Mouse (Mus musculus) liver, embryonic 15.5 days (tissue): ENCODE results near the gene Olfr1506. TPM values are rescaled to one million over a fixed set of nuclear protein-coding genes. Genes with fewer than 3 reads are reported as not detected.
"Not testable (repeated sequence)": the region's sequence is repeated elsewhere in the genome, so short reads cannot be mapped to it uniquely, and the experiment has no call there.

Experiments
- ATAC-seq: fragments of 200-750 bp; cut with Nextera tagmentation; 2 replicates; pipeline ENCODE4 v1.8.0; 2017; ENCODE audit warnings: moderate number of reproducible peaks, mild to moderate bottlenecking, moderate library complexity; ENCODE audit not compliant: insufficient read depth
- H3K27ac ChIP-seq: fragments of 300-500 bp; sonication (generic); replicated peaks from 2 replicates; pipeline ENCODE4 v1.5.1; 2015; ENCODE audit warnings: mild to moderate bottlenecking, inconsistent platforms
- H3K27me3 ChIP-seq: fragments of 300-500 bp; sonication (generic); 2 replicates; pipeline ENCODE4 v1.6.1; 2015; ENCODE audit warnings: mild to moderate bottlenecking, inconsistent platforms
- H3K36me3 ChIP-seq: fragments of 300-500 bp; sonication (generic); replicated peaks from 2 replicates; pipeline ENCODE4 v1.6.1; 2015; ENCODE audit warnings: moderate library complexity, mild to moderate bottlenecking, inconsistent platforms
- H3K4me1 ChIP-seq: fragments of 300-500 bp; sonication (generic); replicated peaks from 2 replicates; pipeline ENCODE4 v1.6.1; 2015; ENCODE audit warnings: inconsistent platforms
- H3K4me2 ChIP-seq: fragments of 300-500 bp; sonication (generic); 2 replicates; pipeline ENCODE4 v1.6.1; 2015; ENCODE audit warnings: moderate library complexity, mild to moderate bottlenecking, inconsistent platforms
- H3K4me3 ChIP-seq: fragments of 300-500 bp; sonication (generic); replicated peaks from 2 replicates; pipeline ENCODE4 v1.5.1; 2015; ENCODE audit warnings: mild to moderate bottlenecking, inconsistent platforms
- H3K9ac ChIP-seq: fragments of 300-500 bp; sonication (generic); 2 replicates; pipeline ENCODE4 v1.6.1; 2015; ENCODE audit warnings: moderate library complexity, mild to moderate bottlenecking, inconsistent platforms
- H3K9me3 ChIP-seq: fragments of 300-500 bp; sonication (generic); replicated peaks from 2 replicates; pipeline ENCODE4 v1.6.1; 2016; ENCODE audit warnings: inconsistent platforms
- WGBS: fragments of 180-500 bp; shearing (Covaris S2); methylation state at CpG from one replicate; pipeline ENCODE4 v1.1.7; 2015; ENCODE audit warnings: mixed read lengths; ENCODE audit not compliant: insufficient replicate concordance; 5-methylcytosine and 5-hydroxymethylcytosine counted together
- polyA plus RNA-seq: library from polyadenylated mRNA; unstranded; fragments of >200 nt; fragmentation: Nextera tagmentation; extraction: Ambion mirVana; gene quantifications from 2 replicates; pipeline ENCODE4 v1.2.1, GENCODE M21; 2015

Gene Olfr1506
- polyA plus RNA-seq, result not detected in 2 replicates

GRCm38 (mm10) chr2:90224393-90224792 lies at the start of gene Olfr1506:
Gene Olfr1506, minus strand, starts transcription at chr2:90224493.
- H3K36me3 ChIP-seq, ATAC-seq, H3K4me2 ChIP-seq, H3K4me1 ChIP-seq, H3K27ac ChIP-seq, H3K9me3 ChIP-seq, H3K4me3 ChIP-seq, H3K27me3 ChIP-seq, H3K9ac ChIP-seq: not testable (repeated sequence)
- no CpG with 5 or more reads among the region's 6 CpGs for WGBS

DNA sequence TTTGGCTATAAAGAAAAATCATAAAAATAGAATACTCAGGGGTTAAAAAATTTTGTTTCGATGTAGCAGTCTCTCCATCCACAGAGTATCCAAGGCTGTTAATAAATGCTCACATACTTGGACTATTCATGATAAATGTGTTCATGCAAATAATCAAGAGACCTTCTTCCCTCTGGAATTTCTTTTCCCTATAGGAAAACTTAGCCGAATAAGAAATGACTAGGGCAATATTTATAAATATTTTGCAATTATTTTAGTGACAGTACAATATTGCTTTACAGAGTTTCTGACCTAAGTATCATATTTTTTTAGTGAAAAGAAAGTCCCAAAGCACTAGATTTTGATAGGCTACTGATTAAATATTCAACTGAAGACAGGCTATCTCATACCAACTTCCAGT lies 46.6 kb upstream of the Olfr1506 start, which contains the start of gene Olfr1271:
TSS of gene Olfr1271 (minus strand) at position 101 of the 400 bp plus-strand sequence.
- 60% methylated on average over 2 of the region's 2 CpGs for WGBS
- H3K36me3 ChIP-seq, result no peaks in the 10 kb centered on the region
- no peak within 1 kb of the TSS for H3K4me3 ChIP-seq
- H3K27me3 ChIP-seq, result no peaks in the 10 kb centered on the region
- no peaks in the 10 kb centered on the region for H3K4me1 ChIP-seq
- no peak within 1 kb of the TSS for H3K9ac ChIP-seq
- no peaks in the 10 kb centered on the region for H3K9me3 ChIP-seq
- H3K27ac ChIP-seq, result no peak within 1 kb of the TSS
- ATAC-seq, result no peak
- no peak within 1 kb of the TSS for H3K4me2 ChIP-seq

- ATAC-seq, result no peak
- WGBS, result 68% methylated on average over 4 of the region's 4 CpGs
Measured at GRCm38 (mm10) chr2:90257492-90257891, 33.2 kb upstream of the Olfr1506 start, which contains the start of gene Olfr142. Gene Olfr142, minus strand, starts transcription at chr2:90257592.

GRCm38 (mm10) chr2:90199606-90200005 lies 24.7 kb downstream of the Olfr1506 start:
- not testable (repeated sequence) for H3K4me3 ChIP-seq, H3K4me2 ChIP-seq, H3K27me3 ChIP-seq, H3K9ac ChIP-seq, ATAC-seq, H3K27ac ChIP-seq, H3K4me1 ChIP-seq, H3K9me3 ChIP-seq, H3K36me3 ChIP-seq
- WGBS, result no CpG with 5 or more reads among the region's 4 CpGs

More at GRCm38 (mm10) chr2:90257492-90257891, 33.2 kb upstream of the Olfr1506 start, which contains the start of gene Olfr142:
- H3K4me1 ChIP-seq, result no peaks in the 10 kb centered on the region
- H3K27me3 ChIP-seq, result no peaks in the 10 kb centered on the region
- H3K36me3 ChIP-seq, result no peaks in the 10 kb centered on the region
- H3K27ac ChIP-seq, result no peak within 1 kb of the TSS
- no peak within 1 kb of the TSS for H3K4me3 ChIP-seq
- no peaks in the 10 kb centered on the region for H3K9me3 ChIP-seq
- H3K4me2 ChIP-seq, result no peak within 1 kb of the TSS
- no peak within 1 kb of the TSS for H3K9ac ChIP-seq

DNA sequence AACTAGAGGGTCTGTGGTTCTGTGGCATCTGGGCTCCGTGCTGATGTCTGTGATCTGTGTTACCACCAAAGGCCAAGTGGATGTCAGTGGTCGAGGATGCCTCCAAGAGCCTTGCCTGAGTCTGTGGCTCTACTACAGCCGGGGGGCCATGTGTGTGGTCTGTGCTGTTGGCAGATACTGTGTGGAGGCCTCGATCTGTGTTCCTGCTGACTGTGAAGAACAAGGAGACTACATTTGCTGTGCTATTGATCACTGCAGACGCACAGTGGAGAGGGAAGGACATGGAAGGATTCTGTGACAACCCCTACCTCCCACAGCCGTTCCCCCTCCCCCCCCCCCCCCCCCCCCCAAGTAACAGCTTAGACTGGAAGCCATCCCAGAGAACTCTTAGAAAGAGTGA lies 29.0 kb downstream of the Olfr1506 start:
- H3K4me3 ChIP-seq, H3K36me3 ChIP-seq, H3K9me3 ChIP-seq, H3K27ac ChIP-seq, H3K4me2 ChIP-seq, H3K9ac ChIP-seq, H3K27me3 ChIP-seq, H3K4me1 ChIP-seq, ATAC-seq: not testable (repeated sequence)
- WGBS, result no CpG with 5 or more reads among the region's 6 CpGs

DNA sequence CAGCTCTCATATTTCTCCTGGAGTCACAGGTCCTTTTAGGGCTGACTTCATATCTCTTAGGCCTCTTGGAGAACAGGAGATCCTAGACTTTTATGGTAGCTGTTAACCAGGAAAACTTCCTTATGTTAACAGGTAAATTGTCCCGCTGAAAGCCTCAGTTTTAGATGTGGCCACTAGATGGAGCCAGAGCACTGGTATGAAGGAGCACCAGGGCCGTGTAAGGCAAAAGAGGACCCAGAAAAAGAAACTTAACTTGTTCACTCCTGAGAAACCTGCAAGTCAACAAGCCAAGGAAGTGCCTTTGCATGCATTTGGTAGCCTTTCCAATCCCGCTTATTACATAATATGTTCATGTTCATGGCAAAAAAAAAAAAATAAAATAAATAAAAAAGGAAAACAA lies 29.5 kb downstream of the Olfr1506 start:
- H3K4me2 ChIP-seq, H3K27me3 ChIP-seq, H3K36me3 ChIP-seq, H3K4me1 ChIP-seq, H3K4me3 ChIP-seq, H3K9ac ChIP-seq, ATAC-seq, H3K27ac ChIP-seq, H3K9me3 ChIP-seq: not testable (repeated sequence)
- no CpG with 5 or more reads among the region's 3 CpGs for WGBS

DNA sequence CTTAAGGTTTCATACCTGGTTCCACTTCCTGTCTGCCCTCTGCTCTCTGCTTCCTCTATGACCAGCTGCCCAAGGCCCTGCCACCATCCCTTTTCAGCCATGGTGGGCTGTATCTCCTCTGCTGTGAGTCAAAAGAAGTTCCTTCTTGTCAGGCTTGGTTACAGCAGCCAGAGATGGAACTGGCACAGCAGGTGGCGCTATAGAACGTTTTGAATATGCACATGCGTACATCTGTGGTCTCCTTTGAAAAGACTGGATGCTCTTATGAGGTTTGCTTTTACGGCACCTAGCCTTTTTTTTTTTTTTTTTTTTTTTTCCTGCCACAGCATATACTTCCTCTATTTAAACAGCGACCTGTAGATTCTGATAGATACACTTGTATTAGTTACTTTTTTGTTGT lies 37.2 kb downstream of the Olfr1506 start:
- H3K4me1 ChIP-seq, ATAC-seq, H3K4me3 ChIP-seq, H3K27me3 ChIP-seq, H3K9me3 ChIP-seq, H3K9ac ChIP-seq, H3K27ac ChIP-seq, H3K36me3 ChIP-seq, H3K4me2 ChIP-seq: not testable (repeated sequence)
- no CpG with 5 or more reads among the region's 5 CpGs for WGBS

DNA sequence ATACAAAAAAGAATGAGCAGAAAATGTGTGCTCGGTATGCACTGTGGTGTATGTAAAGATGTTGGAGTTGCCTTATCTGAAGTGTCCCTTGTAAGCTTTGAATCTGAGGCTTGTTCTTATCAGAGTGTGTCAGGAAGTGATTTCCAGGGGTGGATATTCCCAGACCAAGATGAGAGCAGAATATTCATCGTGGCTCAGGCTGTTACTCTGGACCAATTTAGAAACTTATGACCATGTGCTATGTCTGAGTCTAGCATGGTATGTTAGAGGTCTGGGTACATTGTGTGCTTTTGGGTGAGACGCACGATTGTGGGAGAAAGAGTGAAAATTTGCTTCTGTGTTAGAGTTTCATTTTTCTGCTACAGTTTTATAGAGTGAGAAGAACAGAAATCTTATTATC lies 38.2 kb downstream of the Olfr1506 start:
- not testable (repeated sequence) for ATAC-seq, H3K9ac ChIP-seq, H3K4me2 ChIP-seq, H3K27me3 ChIP-seq, H3K4me1 ChIP-seq, H3K36me3 ChIP-seq, H3K4me3 ChIP-seq, H3K9me3 ChIP-seq, H3K27ac ChIP-seq
- no CpG with 5 or more reads among the region's 4 CpGs for WGBS

Other genes with a start within 250 kb of the Olfr1506 start
- gene Olfr1261, start 233.3 kb downstream of the Olfr1506 start, polyA plus RNA-seq, result not detected in 2 replicates
- gene Olfr1262, start 224.3 kb downstream of the Olfr1506 start, polyA plus RNA-seq, result not detected in 2 replicates
- not detected in 2 replicates for gene Olfr1263, start 212.4 kb downstream of the Olfr1506 start, polyA plus RNA-seq
- gene Olfr1264, start 198.9 kb downstream of the Olfr1506 start, polyA plus RNA-seq, result not detected in 2 replicates
- gene Olfr1265, start 189.2 kb downstream of the Olfr1506 start, polyA plus RNA-seq, result not detected in 2 replicates
- gene Olfr140, start 160.9 kb downstream of the Olfr1506 start, polyA plus RNA-seq, result not detected in 2 replicates
- gene Olfr1269, start 103.1 kb downstream of the Olfr1506 start, polyA plus RNA-seq, result not detected in 2 replicates
- not detected in 2 replicates for gene Olfr32, start 82.2 kb downstream of the Olfr1506 start, polyA plus RNA-seq
- not detected in 2 replicates for gene Olfr1270, start 71.4 kb downstream of the Olfr1506 start, polyA plus RNA-seq
- not detected in 2 replicates for gene Olfr142, start 33.1 kb upstream of the Olfr1506 start, polyA plus RNA-seq
- gene Olfr1271, start 46.5 kb upstream of the Olfr1506 start, polyA plus RNA-seq, result not detected in 2 replicates
- gene Olfr1272, start 68.3 kb upstream of the Olfr1506 start, polyA plus RNA-seq, result not detected in 2 replicates
- not detected in 2 replicates for gene Gm13769, start 97.7 kb upstream of the Olfr1506 start, polyA plus RNA-seq
- gene Olfr1274-ps, start 174.2 kb upstream of the Olfr1506 start, polyA plus RNA-seq, result not detected in 2 replicates